Mouse (Mus musculus): ENCODE measurements around the gene Slc38a4.

The Slc38a4 gene

GRCm38 (mm10) chr15:97011599-97012372 is 44.0 kb downstream of the Slc38a4 start:
- no peak for DNase-seq

- DNase-seq = no peak
These were observed 46.5 kb downstream of the Slc38a4 start for GRCm38 (mm10) chr15:97009271-97009670.

- no peak for DNase-seq
These were observed 50.0 kb downstream of the Slc38a4 start for GRCm38 (mm10) chr15:97005631-97006234.

GRCm38 (mm10) chr15:97004525-97004867 is 51.3 kb downstream of the Slc38a4 start:
- no peak for DNase-seq

GRCm38 (mm10) chr15:97003851-97004524 is 51.8 kb downstream of the Slc38a4 start:
- DNase-seq = no peak

GRCm38 (mm10) chr15:97003186-97003585 is 52.6 kb downstream of the Slc38a4 start:
- DNase-seq = no peak

GRCm38 (mm10) chr15:97002752-97003151 is 53.0 kb downstream of the Slc38a4 start:
- DNase-seq = no peak

- DNase-seq = no peak
These were observed 53.9 kb downstream of the Slc38a4 start for GRCm38 (mm10) chr15:97001886-97002285.

GRCm38 (mm10) chr15:97001416-97001815 is 54.3 kb downstream of the Slc38a4 start:
- no peak for DNase-seq

GRCm38 (mm10) chr15:97000319-97001251 is 55.2 kb downstream of the Slc38a4 start:
- no peak for DNase-seq

GRCm38 (mm10) chr15:96999401-96999800 is 56.4 kb downstream of the Slc38a4 start:
- no peak for DNase-seq

GRCm38 (mm10) chr15:96985618-96986017 is 70.1 kb downstream of the Slc38a4 start:
- DNase-seq = no peak

GRCm38 (mm10) chr15:96983581-96984330 is 72.0 kb downstream of the Slc38a4 start:
- no peak for DNase-seq

- DNase-seq = no peak
These were observed 80.6 kb downstream of the Slc38a4 start for GRCm38 (mm10) chr15:96975125-96975524.

- DNase-seq = no peak
These were observed 81.6 kb downstream of the Slc38a4 start for GRCm38 (mm10) chr15:96974131-96974530.

- no peak for DNase-seq
These were observed 82.4 kb downstream of the Slc38a4 start for GRCm38 (mm10) chr15:96973370-96973769.

GRCm38 (mm10) chr15:96972706-96973274 is 83.0 kb downstream of the Slc38a4 start:
- DNase-seq = no peak

- DNase-seq = no peak
These were observed 83.8 kb downstream of the Slc38a4 start for GRCm38 (mm10) chr15:96971906-96972305.

- DNase-seq = no peak
These were observed 86.0 kb downstream of the Slc38a4 start for GRCm38 (mm10) chr15:96969792-96970191.

GRCm38 (mm10) chr15:96968741-96969140 is 87.0 kb downstream of the Slc38a4 start:
- no peak for DNase-seq

GRCm38 (mm10) chr15:96966326-96966725 is 89.4 kb downstream of the Slc38a4 start:
- no peak for DNase-seq

GRCm38 (mm10) chr15:96963735-96964134 is 92.0 kb downstream of the Slc38a4 start:
- no peak for DNase-seq
